Mouse (Mus musculus): ENCODE measurements around the gene Pitx1.

- TF ChIP-seq FLI1 (IDR thresholded peaks at IDR 0.05; ENCODE audit: low read length) (no peak), GATA1 (IDR thresholded peaks at IDR 0.05; ENCODE audit: borderline replicate concordance, low read length) (no peak)
Observed at GRCm38 (mm10) chr13:55835548-55836097, 369 bp downstream of the Pitx1 start.

Data from megakaryocyte, embryonic 14.5 days (primary cell).